Mouse (Mus musculus): ENCODE data around the gene Clk4. TPM values are rescaled to one million over a fixed set of nuclear protein-coding genes. Genes with fewer than 3 reads are reported as not detected.

The Clk4 gene
- polyA plus RNA-seq, 1 experiment from 2014 or later, result 106 TPM

DNA sequence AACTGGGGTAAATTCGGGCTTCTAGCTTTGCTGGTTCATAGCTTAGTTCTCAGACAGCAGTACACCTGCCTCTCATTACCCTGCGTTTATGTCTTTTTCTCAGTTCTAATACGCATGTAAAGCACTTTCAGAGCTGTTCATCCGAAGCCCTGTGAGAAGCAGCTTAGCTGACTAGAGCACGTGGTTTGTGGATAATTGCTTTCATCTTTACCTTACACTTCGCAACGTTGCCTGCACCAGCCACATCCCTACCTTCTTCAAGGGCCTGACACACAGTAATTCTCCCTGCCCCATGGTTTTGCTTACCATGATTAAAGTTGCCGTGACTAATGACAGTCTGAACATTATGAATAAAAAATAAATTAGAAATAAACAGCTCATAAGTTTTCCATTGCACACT, 50.3 kb downstream of the Clk4 start:
- no peak overlapping the region for H3K27ac ChIP-seq (ENCODE audit: low read depth)
- DNase-seq, result no peak
- no peaks in the 10 kb centered on the region for H3K4me1 ChIP-seq (ENCODE audit: insufficient read depth)
- WGBS, result 74% methylated on average over 8 of the region's 8 CpGs
- H3K9me3 ChIP-seq (ENCODE audit: low read depth, low read length), result no peaks in the 10 kb centered on the region; the same call in 1 of the 2 replicates
- no peak overlapping the region for H3K9ac ChIP-seq
- H3K4me3 ChIP-seq (ENCODE audit: low read depth, low read length), result no peak overlapping the region
- no peaks in the 10 kb centered on the region for H3K36me3 ChIP-seq (ENCODE audit: insufficient read depth)
- ATAC-seq (ENCODE audit: insufficient read depth), result no peak
- H3K4me2 ChIP-seq, result no peak overlapping the region
- no peak for TF ChIP-seq CTCF (IDR thresholded peaks at IDR 0.05; ENCODE audit: low read depth)
- H3K27me3 ChIP-seq (ENCODE audit: insufficient read depth, low read length), result no peaks in the 10 kb centered on the region

GRCm38 (mm10) chr11:51315991-51316810, 54.7 kb downstream of the Clk4 start:
- Histone ChIP-seq H3K4me3 (ENCODE audit: low read depth, low read length) (no peak overlapping the region), H3K9me3 (ENCODE audit: low read depth, low read length) (peaks cover 3% of the 10 kb centered on the region; the same call in 1 of the 2 replicates), H3K9ac (no peak overlapping the region), H3K4me1 (ENCODE audit: insufficient read depth) (no peaks in the 10 kb centered on the region), H3K27ac (ENCODE audit: low read depth) (no peak overlapping the region), H3K4me2 (no peak overlapping the region), H3K27me3 (ENCODE audit: insufficient read depth, low read length) (no peaks in the 10 kb centered on the region), H3K36me3 (ENCODE audit: insufficient read depth) (no peaks in the 10 kb centered on the region)
- 71% methylated on average over 7 of the region's 7 CpGs for WGBS
- DNase-seq (no peak), ATAC-seq (ENCODE audit: insufficient read depth) (no peak)
- no peak for TF ChIP-seq CTCF (IDR thresholded peaks at IDR 0.05; ENCODE audit: low read depth)

DNA sequence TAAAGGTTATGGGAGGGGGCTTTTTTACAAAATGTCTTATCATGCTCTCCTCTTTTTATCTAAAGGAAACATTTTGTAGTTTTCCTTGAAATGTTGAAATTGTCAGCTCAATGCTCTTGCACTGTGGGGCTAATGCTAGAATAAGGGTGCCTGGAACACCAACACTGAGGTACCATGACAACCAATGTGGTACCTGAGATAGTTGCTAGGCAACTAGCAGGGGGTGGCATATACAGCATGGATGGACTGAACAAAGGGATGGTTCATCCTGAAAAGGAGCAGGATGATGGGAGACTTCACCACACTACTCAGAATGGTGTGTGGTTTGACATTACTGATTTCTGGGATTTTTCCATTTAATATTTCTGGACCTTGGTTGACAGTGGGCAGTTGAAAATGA, 59.1 kb downstream of the Clk4 start:
- Histone ChIP-seq H3K9ac (no peak overlapping the region), H3K9me3 (ENCODE audit: low read depth, low read length) (0 out of 2 replicates have a peak, but pooled peaks cover 5% of the 10 kb centered on the region), H3K4me1 (ENCODE audit: insufficient read depth) (no peaks in the 10 kb centered on the region), H3K4me3 (ENCODE audit: low read depth, low read length) (no peak overlapping the region), H3K4me2 (no peak overlapping the region), H3K36me3 (ENCODE audit: insufficient read depth) (no peaks in the 10 kb centered on the region), H3K27ac (ENCODE audit: low read depth) (no peak overlapping the region), H3K27me3 (ENCODE audit: insufficient read depth, low read length) (no peaks in the 10 kb centered on the region)
- ATAC-seq (ENCODE audit: insufficient read depth) (no peak), DNase-seq (no peak)
- no peak for TF ChIP-seq CTCF (IDR thresholded peaks at IDR 0.05; ENCODE audit: low read depth)

GRCm38 (mm10) chr11:51326908-51327307, 65.4 kb downstream of the Clk4 start:
- DNase-seq (peak; percentile 70), ATAC-seq (ENCODE audit: insufficient read depth) (no peak)
- no peaks in the 10 kb centered on the region for H3K36me3 ChIP-seq (ENCODE audit: insufficient read depth)
- H3K4me2 ChIP-seq, result no peak overlapping the region
- no peaks in the 10 kb centered on the region for H3K9me3 ChIP-seq (ENCODE audit: low read depth, low read length)
- H3K9ac ChIP-seq, result no peak overlapping the region
- H3K27ac ChIP-seq (ENCODE audit: low read depth), result no peak overlapping the region
- peak; percentile 36 for TF ChIP-seq CTCF (IDR thresholded peaks at IDR 0.05; ENCODE audit: low read depth)
- H3K4me1 ChIP-seq (ENCODE audit: insufficient read depth), result peaks cover 4% of the 10 kb centered on the region; the same call in 1 of the 2 replicates
- 61% methylated on average over 6 of the region's 6 CpGs for WGBS
- no peak overlapping the region for H3K4me3 ChIP-seq (ENCODE audit: low read depth, low read length)
- H3K27me3 ChIP-seq (ENCODE audit: insufficient read depth, low read length), result no peaks in the 10 kb centered on the region

GRCm38 (mm10) chr11:51328387-51328942, 66.9 kb downstream of the Clk4 start:
- Histone ChIP-seq H3K9ac (no peak overlapping the region), H3K4me3 (ENCODE audit: low read depth, low read length) (no peak overlapping the region), H3K36me3 (ENCODE audit: insufficient read depth) (no peaks in the 10 kb centered on the region), H3K4me2 (no peak overlapping the region), H3K27ac (ENCODE audit: low read depth) (no peak overlapping the region), H3K4me1 (ENCODE audit: insufficient read depth) (peaks cover 4% of the 10 kb centered on the region; the same call in 1 of the 2 replicates), H3K9me3 (ENCODE audit: low read depth, low read length) (no peaks in the 10 kb centered on the region), H3K27me3 (ENCODE audit: insufficient read depth, low read length) (no peaks in the 10 kb centered on the region)
- peak; percentile 25 for DNase-seq
- TF ChIP-seq CTCF (IDR thresholded peaks at IDR 0.05; ENCODE audit: low read depth), result no peak
- ATAC-seq (ENCODE audit: insufficient read depth), result no peak
- 70% methylated on average over 12 of the region's 12 CpGs for whole genome bisulfite sequencing

DNA sequence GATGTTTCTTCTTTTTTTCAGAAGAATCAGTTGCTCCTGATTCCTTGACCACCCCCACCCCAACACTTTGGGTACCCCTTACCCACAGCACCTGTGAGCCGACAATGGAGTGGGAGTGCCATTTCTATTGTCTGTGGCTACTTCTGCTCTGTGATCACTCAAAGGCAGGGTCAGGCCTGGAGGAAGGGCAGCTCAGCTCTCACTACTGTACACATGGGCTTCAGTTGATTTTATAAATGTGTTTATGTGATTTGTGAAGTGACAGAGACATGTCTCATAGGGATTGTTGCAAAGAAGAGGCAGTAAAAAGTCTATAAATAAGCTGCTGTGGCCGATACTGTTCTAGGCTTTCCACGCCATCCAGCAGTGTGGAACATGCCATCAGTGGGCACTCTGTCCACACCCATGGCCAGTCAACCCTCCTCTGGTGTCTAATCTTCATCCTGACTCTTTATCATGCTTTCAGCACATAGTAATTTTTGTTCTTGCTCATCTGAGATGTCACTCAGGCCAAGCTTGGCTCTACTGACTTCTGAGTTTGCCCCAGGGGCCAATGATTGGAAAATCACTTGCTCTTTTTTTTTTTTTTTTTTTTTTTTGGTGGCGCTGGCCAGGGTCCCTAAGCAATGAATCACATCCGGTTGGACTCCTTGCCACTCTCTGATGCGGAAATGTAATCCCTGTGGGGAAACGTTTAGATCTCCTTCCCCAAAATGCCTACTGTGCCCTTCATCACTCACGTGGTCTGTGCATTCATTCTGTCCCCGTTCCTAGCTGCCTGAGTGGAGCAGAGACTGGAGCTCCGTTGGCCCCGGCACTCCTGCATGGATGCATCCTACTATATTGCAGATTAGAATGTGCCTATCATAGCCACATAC, 68.5 kb downstream of the Clk4 start:
- Histone ChIP-seq H3K27ac (ENCODE audit: low read depth) (peak overlapping the region; percentile 12; the same call in 1 of the 2 replicates), H3K36me3 (ENCODE audit: insufficient read depth) (no peaks in the 10 kb centered on the region), H3K27me3 (ENCODE audit: insufficient read depth, low read length) (no peaks in the 10 kb centered on the region), H3K9me3 (ENCODE audit: low read depth, low read length) (no peaks in the 10 kb centered on the region), H3K4me1 (ENCODE audit: insufficient read depth) (peaks cover 4% of the 10 kb centered on the region; the same call in 1 of the 2 replicates), H3K4me2 (no peak overlapping the region), H3K9ac (no peak overlapping the region), H3K4me3 (ENCODE audit: low read depth, low read length) (no peak overlapping the region)
- WGBS, result 41% methylated on average over 11 of the region's 11 CpGs
- ATAC-seq (ENCODE audit: insufficient read depth), result peak; percentile 47; the same call in 1 of the 2 replicates
- no peak for TF ChIP-seq CTCF (IDR thresholded peaks at IDR 0.05; ENCODE audit: low read depth)
- peak; percentile 74 for DNase-seq

Other genes starting within 250 kb of the Clk4 start
- gene Olfr54, start 247.5 kb upstream of the Clk4 start, polyA plus RNA-seq (2014; fragmentation: Nextera tagmentation; extraction: Ambion mirVana), result not detected in 2 replicates
- gene Olfr1375, start 213.6 kb upstream of the Clk4 start, polyA plus RNA-seq (2014; fragmentation: Nextera tagmentation; extraction: Ambion mirVana), result not detected in 2 replicates
- gene Zfp354a, start 202.5 kb upstream of the Clk4 start, polyA plus RNA-seq (2014; fragmentation: Nextera tagmentation; extraction: Ambion mirVana), result 7.8 and 8.4 TPM in 2 replicates
- not detected in 2 replicates for gene Gm12569, start 41.3 kb upstream of the Clk4 start, polyA plus RNA-seq (2014; fragmentation: Nextera tagmentation; extraction: Ambion mirVana)
- 0.53 and 1.4 TPM in 2 replicates for gene BC049762, start 1.3 kb downstream of the Clk4 start, polyA plus RNA-seq (2014; fragmentation: Nextera tagmentation; extraction: Ambion mirVana)
- gene Col23a1, start 28.2 kb downstream of the Clk4 start, polyA plus RNA-seq (2014; fragmentation: Nextera tagmentation; extraction: Ambion mirVana), result 27.6 and 29.4 TPM in 2 replicates

Measured in lung, embryonic 14.5 days (tissue).